Mouse (Mus musculus) ES-E14 (cell line): ENCODE results near the gene Exoc6. TPM values are rescaled to one million over a fixed set of nuclear protein-coding genes. Genes with fewer than 3 reads are reported as not detected.
A peak's percentile ranks its signal among the peaks of the same experiment; 100 is the strongest.

ENCODE experiments used
- DNase-seq: peaks from one replicate; pipeline ENCODE4 v3.0.0-alpha.2; 2013; ENCODE audit warnings: low read depth, low spot score
- H3K27ac ChIP-seq: 2 replicates; pipeline ENCODE4 v1.5.1; 2012; ENCODE audit warnings: low read depth, mild to moderate bottlenecking, low read length, moderate library complexity, mixed read lengths; ENCODE audit not compliant: poor library complexity, insufficient read depth, severe bottlenecking
- H3K36me3 ChIP-seq: 2 replicates; pipeline ENCODE4 v1.6.1; 2012; ENCODE audit warnings: mild to moderate bottlenecking, low read length, moderate library complexity, mixed read lengths; ENCODE audit not compliant: control insufficient read depth, poor library complexity, insufficient read depth, severe bottlenecking
- H3K4me1 ChIP-seq, 2 experiments: fragments of 150-350 bp in 1 of 2; sonication (generic) in 1 of 2; 2 replicates each; pipeline ENCODE4 v1.6.1; 2012; ENCODE audit warnings: low read length in 2 of 2, mild to moderate bottlenecking in 1 of 2, mixed read lengths in 1 of 2; ENCODE audit not compliant: control insufficient read depth in 2 of 2, insufficient read depth in 2 of 2, poor library complexity in 1 of 2
- H3K4me3 ChIP-seq, 2 experiments: fragments of 150-350 bp in 1 of 2; sonication (generic) in 1 of 2; 2 replicates each; pipeline ENCODE4 v1.5.1; 2012; ENCODE audit warnings: low read length in 2 of 2, low read depth in 1 of 2, mild to moderate bottlenecking in 1 of 2, mixed read lengths in 1 of 2; ENCODE audit not compliant: insufficient read depth in 1 of 2, poor library complexity in 1 of 2, severe bottlenecking in 1 of 2
- H3K9ac ChIP-seq: 2 replicates; pipeline ENCODE4 v1.6.1; 2012; ENCODE audit warnings: low read depth, mild to moderate bottlenecking, low read length, mixed read lengths; ENCODE audit not compliant: poor library complexity, insufficient read depth, severe bottlenecking
- H3K9me3 ChIP-seq: fragments of 150-350 bp; sonication (generic); 2 replicates; pipeline ENCODE4 v1.6.1; 2012; ENCODE audit warnings: low read depth, mild to moderate bottlenecking, low read length; ENCODE audit not compliant: control insufficient read depth, insufficient read depth
- CHD2 ChIP-seq: IDR thresholded peaks from 2 replicates; pipeline ENCODE4 v1.6.1; 2014; ENCODE audit warnings: mild to moderate bottlenecking, low read depth, low read length, inconsistent platforms
- HCFC1 ChIP-seq: IDR thresholded peaks from 2 replicates; pipeline ENCODE4 v1.6.1; 2012; ENCODE audit warnings: low read length, inconsistent platforms, borderline replicate concordance; ENCODE audit not compliant: insufficient read depth
- MAFK ChIP-seq: IDR thresholded peaks from 2 replicates; pipeline ENCODE4 v1.6.1; 2014; ENCODE audit warnings: mild to moderate bottlenecking, low read depth, low read length, inconsistent platforms; ENCODE audit not compliant: insufficient read depth
- ZC3H11A ChIP-seq: IDR thresholded peaks from 2 replicates; pipeline ENCODE4 v1.6.1; 2012; ENCODE audit warnings: low read depth, mild to moderate bottlenecking, inconsistent platforms, low read length, borderline replicate concordance
- ZNF384 ChIP-seq: IDR thresholded peaks from 2 replicates; pipeline ENCODE4 v1.6.1; 2012; ENCODE audit warnings: low read depth, low read length, inconsistent platforms
- in situ Hi-C, 2 experiments: fragments of 600-800 bp; cut with MboI; formaldehyde crosslinking; loops; one replicate each; pipeline ENCODE4 v1.15.1; 2025; ENCODE audit warnings: low sequenced_read_pairs in 2 of 2, inconsistent platforms in 1 of 2; ENCODE audit not compliant: unreplicated experiment in 2 of 2
- total RNA-seq: library from RNA; depleted of rRNA; stranded (reverse); fragments of 300-350 nt; gene quantifications from 2 replicates; pipeline ENCODE4 v1.2.3, GENCODE M21; 2012

Exoc6 gene
- total RNA-seq, 1 experiment, result 10.1 TPM

DNA sequence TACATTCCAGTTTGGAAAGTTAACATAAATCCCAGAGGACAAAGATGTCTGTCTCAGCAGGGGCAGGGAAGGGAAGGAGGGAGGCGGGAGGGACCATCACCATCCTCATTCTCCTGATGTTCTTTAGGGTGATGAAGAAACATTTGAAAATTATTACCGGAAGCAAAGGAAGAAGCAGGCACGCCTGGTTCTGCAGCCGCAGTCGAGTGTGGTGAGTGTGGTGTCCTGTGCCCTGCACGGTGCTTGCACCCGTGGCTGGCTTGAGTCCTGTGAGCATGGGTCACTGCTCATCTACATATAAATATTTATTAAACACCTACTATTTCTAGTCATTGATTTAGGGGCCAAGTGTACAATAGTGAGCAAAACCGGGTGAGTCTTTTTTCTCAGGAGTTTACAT is 35.5 kb downstream of the Exoc6 start:
- H3K27ac ChIP-seq, result no peak overlapping the region
- H3K9ac ChIP-seq, result no peak overlapping the region
- no peak for TF ChIP-seq ZC3H11A
- TF ChIP-seq ZNF384, result no peak
- no peak for TF ChIP-seq MAFK
- TF ChIP-seq CHD2, result no peak
- no peak for TF ChIP-seq HCFC1
- no peak overlapping the region for H3K4me3 ChIP-seq
- H3K36me3 ChIP-seq, result no peaks in the 10 kb centered on the region
- in situ Hi-C loops, result no loop called here
- DNase-seq, result no peak
- H3K4me1 ChIP-seq, result no peaks in the 10 kb centered on the region
- no peaks in the 10 kb centered on the region for H3K9me3 ChIP-seq

DNA sequence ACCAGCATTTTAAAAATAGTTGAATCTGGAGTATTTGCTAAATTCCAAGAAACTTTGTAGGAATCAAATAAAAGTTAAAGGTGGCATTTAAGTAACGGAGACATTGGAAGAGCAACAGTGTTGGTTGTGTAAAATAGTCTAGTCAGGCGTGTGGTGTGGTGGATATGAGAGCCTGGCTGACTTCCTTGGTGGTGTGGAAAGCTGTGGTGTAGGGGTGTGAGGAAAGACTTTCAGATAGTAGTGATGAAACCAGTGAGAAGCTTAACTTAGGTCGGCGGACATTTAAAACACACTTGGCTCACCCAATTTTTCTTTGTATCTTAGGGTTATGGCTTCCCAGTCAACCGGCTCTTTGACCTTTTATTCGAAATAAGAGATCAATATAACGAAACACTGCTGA is 40.3 kb downstream of the Exoc6 start:
- TF ChIP-seq MAFK (no peak), CHD2 (no peak), HCFC1 (no peak), ZNF384 (no peak), ZC3H11A (no peak)
- no peak overlapping the region for H3K9ac ChIP-seq

DNA sequence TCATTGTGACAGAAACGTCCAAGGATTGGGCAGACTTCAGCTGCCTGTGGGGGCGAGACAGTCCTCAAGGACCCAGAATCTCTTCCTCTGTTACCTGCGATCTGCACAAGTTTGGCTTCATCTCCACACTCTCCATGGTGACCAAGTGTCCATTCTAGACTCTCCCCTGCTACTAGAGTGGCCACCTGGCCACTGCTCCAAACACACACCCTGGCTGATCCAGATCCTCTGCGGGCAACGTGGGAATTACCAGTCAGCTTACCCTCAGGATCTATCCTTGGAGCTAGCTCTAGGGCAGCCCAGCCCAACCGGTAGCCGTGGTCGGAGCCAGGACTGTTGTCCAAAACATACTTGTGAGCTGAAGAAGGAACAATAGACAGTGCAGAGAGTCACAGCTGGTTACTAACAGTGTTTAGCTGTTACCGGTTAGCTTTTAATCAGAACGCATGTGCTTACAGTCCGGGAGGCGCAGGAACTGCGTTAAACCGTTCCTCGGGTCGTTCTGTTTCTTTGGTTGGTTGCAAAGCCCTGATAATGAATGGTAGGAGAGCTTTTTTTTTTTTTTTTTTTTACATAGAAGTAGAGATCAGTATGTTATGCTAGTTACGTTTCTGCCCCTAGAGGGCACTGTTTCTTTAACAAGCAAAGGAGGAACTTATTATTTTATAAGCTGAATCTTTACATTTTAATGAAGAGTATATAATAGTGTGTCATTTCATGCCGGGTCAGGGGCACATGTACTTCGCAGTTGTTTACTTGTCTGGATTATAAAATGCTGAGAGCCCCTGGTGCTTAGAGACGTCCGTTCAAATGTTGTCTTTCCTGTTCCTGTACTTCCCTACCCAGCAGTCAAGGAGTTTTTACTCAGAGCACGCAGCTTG is 52.0 kb downstream of the Exoc6 start:
- H3K9ac ChIP-seq, result 0 out of 2 replicates have a peak overlapping the region, but pooled peaks have one; percentile 37
- H3K9me3 ChIP-seq, result no peaks in the 10 kb centered on the region
- H3K4me1 ChIP-seq, result peaks cover 0 to 4% of the 10 kb centered on the region in 2 experiments; a peak in 2 of 4 replicates
- DNase-seq, result peak; percentile 65
- peaks cover 2% of the 10 kb centered on the region; the same call in 1 of the 2 replicates for H3K36me3 ChIP-seq
- H3K27ac ChIP-seq, result peak overlapping the region; percentile 24; the same call in 1 of the 2 replicates
- no peak for TF ChIP-seq HCFC1
- no peak for TF ChIP-seq CHD2
- TF ChIP-seq MAFK, result no peak
- peak; percentile 98 for TF ChIP-seq ZNF384
- H3K4me3 ChIP-seq, result no peak overlapping the region
- in situ Hi-C loops, result no loop called here

More for the DNA sequence above, 40.3 kb downstream of the Exoc6 start:
- Histone ChIP-seq H3K4me1 (no peaks in the 10 kb centered on the region), H3K27ac (no peak overlapping the region), H3K9me3 (no peaks in the 10 kb centered on the region), H3K36me3 (no peaks in the 10 kb centered on the region), H3K4me3 (no peak overlapping the region)
- DNase-seq, result no peak
- in situ Hi-C loops, result no loop called here

DNA sequence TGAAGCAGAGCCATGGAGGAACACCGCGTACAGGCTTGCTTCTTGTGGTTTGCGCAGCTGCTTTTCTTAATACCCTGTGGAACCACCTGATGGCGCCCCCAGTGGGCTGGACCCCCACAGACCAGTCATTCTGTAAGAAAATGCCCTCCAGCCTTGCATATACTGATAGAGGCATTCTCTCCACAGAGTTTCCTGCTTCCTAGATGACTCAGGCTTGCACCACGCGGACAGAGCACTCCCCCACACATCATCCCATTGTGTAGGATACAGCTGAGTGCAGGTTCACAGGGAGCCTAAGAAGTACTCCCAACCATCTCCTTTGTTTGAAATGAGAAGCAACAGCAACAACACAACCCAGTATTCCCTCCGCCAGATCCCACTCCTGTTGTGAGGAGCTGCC is 59.8 kb downstream of the Exoc6 start:
- Histone ChIP-seq H3K27ac (no peak overlapping the region), H3K4me1 (peaks cover 2% of the 10 kb centered on the region in 2 experiments; a peak in 2 of 4 replicates), H3K36me3 (no peaks in the 10 kb centered on the region), H3K9me3 (no peaks in the 10 kb centered on the region), H3K9ac (no peak overlapping the region), H3K4me3 (no peak overlapping the region)
- no peak for DNase-seq
- no peak for TF ChIP-seq CHD2
- no peak for TF ChIP-seq ZC3H11A
- TF ChIP-seq ZNF384, result no peak
- no peak for TF ChIP-seq MAFK
- no peak for TF ChIP-seq HCFC1
- in situ Hi-C loops, result no loop called here
